Mouse (Mus musculus) brain, embryonic 14.5 days (tissue): ENCODE measurements at regions not wholly inside any gene's neighbourhood (a gene's known extent, or its start where the extent isn't known, plus 50 kb on each side); places are given as distances from the start of the nearest gene placed in this dataset.

ENCODE experiments used
- CTCF ChIP-seq: fragments of 200-500 bp; IDR thresholded peaks from 2 replicates; pipeline ENCODE4 v1.5.1; 2012; ENCODE audit warnings: inconsistent platforms, mild to moderate bottlenecking, moderate library complexity, borderline replicate concordance; ENCODE audit not compliant: insufficient read depth, insufficient read length; ENCODE audit errors: extremely low read depth
- POLR2A ChIP-seq: fragments of 200-500 bp; IDR thresholded peaks from 2 replicates; pipeline ENCODE4 v1.6.1; 2012; ENCODE audit warnings: mild to moderate bottlenecking, inconsistent platforms, borderline replicate concordance; ENCODE audit not compliant: poor library complexity, insufficient read depth, insufficient read length, severe bottlenecking; ENCODE audit errors: extremely low read depth

DNA sequence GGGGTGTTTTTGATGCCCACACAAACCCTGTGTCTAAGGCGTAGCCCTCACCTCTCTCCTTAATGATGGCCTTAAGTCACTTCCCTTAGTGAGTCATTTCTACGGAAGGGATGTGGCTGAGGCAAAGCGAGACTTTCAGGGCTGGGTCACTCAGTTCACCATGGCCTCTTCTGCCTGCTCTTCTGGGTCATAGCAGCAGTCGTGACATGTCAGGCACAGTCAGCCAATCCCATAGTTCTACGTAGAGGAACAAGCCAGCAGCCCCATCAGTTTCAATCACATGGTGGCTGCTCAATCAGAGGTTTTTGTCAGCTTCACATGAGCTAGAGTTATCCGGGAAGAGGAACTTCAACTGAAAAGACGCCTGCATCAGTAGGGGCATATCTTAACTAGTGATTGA is 156.1 kb upstream of the Med13l start:
- no peak for TF ChIP-seq POLR2A
- TF ChIP-seq CTCF = no peak
